Mouse (Mus musculus): ENCODE data around the gene Arap2. TPM values are rescaled to one million over a fixed set of nuclear protein-coding genes. Genes with fewer than 3 reads are reported as not detected.

The Arap2 gene
- 1.8 and 2.1 TPM in 2 replicates for polyA plus RNA-seq (2015; fragmentation: Nextera tagmentation; extraction: Ambion mirVana)

GRCm38 (mm10) chr5:62765784-62766701, at the start of gene Arap2:
Gene Arap2 (minus strand): TSS chr5:62766159.
- Histone ChIP-seq H3K36me3 (replicated peaks) (no peaks in the 10 kb centered on the region), H3K27me3 (peaks cover 18% of the 10 kb centered on the region), H3K4me2 (peak within 1 kb of the TSS; percentile 64), H3K9ac (peak within 1 kb of the TSS; percentile 27; the same call in 1 of the 2 replicates), H3K4me3 (replicated peaks) (peak within 1 kb of the TSS; percentile 55), H3K9me3 (replicated peaks) (no peaks in the 10 kb centered on the region), H3K27ac (replicated peaks) (no peak within 1 kb of the TSS), H3K4me1 (replicated peaks) (peaks cover 5% of the 10 kb centered on the region)
- WGBS (ENCODE audit: insufficient replicate concordance): under 1% methylated on average over 82 of the region's 106 CpGs
- ATAC-seq (ENCODE audit: insufficient read depth): peak; percentile 78

- no peaks in the 10 kb centered on the region for H3K9me3 ChIP-seq (replicated peaks)
- H3K27me3 ChIP-seq: no peaks in the 10 kb centered on the region
- 36% methylated on average over 1 of the region's 1 CpGs for WGBS (ENCODE audit: insufficient replicate concordance)
- no peaks in the 10 kb centered on the region for H3K4me1 ChIP-seq (replicated peaks)
- no peaks in the 10 kb centered on the region for H3K36me3 ChIP-seq (replicated peaks)
- H3K4me3 ChIP-seq (replicated peaks): no peak overlapping the region
- no peak overlapping the region for H3K27ac ChIP-seq (replicated peaks)
- H3K9ac ChIP-seq: no peak overlapping the region
- no peak overlapping the region for H3K4me2 ChIP-seq
- no peak for ATAC-seq (ENCODE audit: insufficient read depth)
These were observed 49.8 kb upstream of the Arap2 start for GRCm38 (mm10) chr5:62815741-62816140.

- 44% methylated on average over 1 of the region's 1 CpGs for WGBS (ENCODE audit: insufficient replicate concordance)
- Histone ChIP-seq H3K4me3 (replicated peaks) (no peak overlapping the region), H3K27ac (replicated peaks) (no peak overlapping the region), H3K4me1 (replicated peaks) (no peaks in the 10 kb centered on the region), H3K4me2 (no peak overlapping the region), H3K9ac (no peak overlapping the region), H3K9me3 (replicated peaks) (no peaks in the 10 kb centered on the region), H3K27me3 (no peaks in the 10 kb centered on the region), H3K36me3 (replicated peaks) (no peaks in the 10 kb centered on the region)
- no peak for ATAC-seq (ENCODE audit: insufficient read depth)
These were observed 48.1 kb upstream of the Arap2 start for GRCm38 (mm10) chr5:62814072-62814414.

GRCm38 (mm10) chr5:62813402-62814071, 47.6 kb upstream of the Arap2 start, which contains the start of gene Dthd1:
Gene Dthd1 (plus strand): TSS chr5:62813823.
- Histone ChIP-seq H3K36me3 (replicated peaks) (no peaks in the 10 kb centered on the region), H3K27me3 (no peaks in the 10 kb centered on the region), H3K27ac (replicated peaks) (no peak within 1 kb of the TSS), H3K9me3 (replicated peaks) (no peaks in the 10 kb centered on the region), H3K9ac (no peak within 1 kb of the TSS), H3K4me2 (no peak within 1 kb of the TSS), H3K4me3 (replicated peaks) (no peak within 1 kb of the TSS), H3K4me1 (replicated peaks) (no peaks in the 10 kb centered on the region)
- ATAC-seq (ENCODE audit: insufficient read depth): no peak
- 52% methylated on average over 6 of the region's 6 CpGs for WGBS (ENCODE audit: insufficient replicate concordance)

- no peaks in the 10 kb centered on the region for H3K9me3 ChIP-seq (replicated peaks)
- H3K27me3 ChIP-seq: no peaks in the 10 kb centered on the region
- no peak overlapping the region for H3K4me2 ChIP-seq
- no peak overlapping the region for H3K4me3 ChIP-seq (replicated peaks)
- H3K27ac ChIP-seq (replicated peaks): no peak overlapping the region
- WGBS (ENCODE audit: insufficient replicate concordance): 37% methylated on average over 1 of the region's 1 CpGs
- H3K36me3 ChIP-seq (replicated peaks): no peaks in the 10 kb centered on the region
- no peaks in the 10 kb centered on the region for H3K4me1 ChIP-seq (replicated peaks)
- no peak for ATAC-seq (ENCODE audit: insufficient read depth)
- no peak overlapping the region for H3K9ac ChIP-seq
These were observed 26.8 kb upstream of the Arap2 start for GRCm38 (mm10) chr5:62792776-62793175.

GRCm38 (mm10) chr5:62790921-62791564, 25.1 kb upstream of the Arap2 start:
- Histone ChIP-seq H3K27ac (replicated peaks) (no peak overlapping the region), H3K9me3 (replicated peaks) (no peaks in the 10 kb centered on the region), H3K36me3 (replicated peaks) (no peaks in the 10 kb centered on the region), H3K4me2 (no peak overlapping the region), H3K4me3 (replicated peaks) (no peak overlapping the region), H3K27me3 (no peaks in the 10 kb centered on the region), H3K9ac (no peak overlapping the region), H3K4me1 (replicated peaks) (no peaks in the 10 kb centered on the region)
- no peak for ATAC-seq (ENCODE audit: insufficient read depth)
- WGBS (ENCODE audit: insufficient replicate concordance): 66% methylated on average over 5 of the region's 5 CpGs

GRCm38 (mm10) chr5:62786809-62787208, 20.9 kb upstream of the Arap2 start:
- H3K4me2 ChIP-seq: no peak overlapping the region
- H3K36me3 ChIP-seq (replicated peaks): no peaks in the 10 kb centered on the region
- H3K9me3 ChIP-seq (replicated peaks): no peaks in the 10 kb centered on the region
- WGBS (ENCODE audit: insufficient replicate concordance): 61% methylated on average over 3 of the region's 3 CpGs
- ATAC-seq (ENCODE audit: insufficient read depth): no peak
- H3K4me1 ChIP-seq (replicated peaks): no peaks in the 10 kb centered on the region
- H3K27me3 ChIP-seq: no peaks in the 10 kb centered on the region
- no peak overlapping the region for H3K9ac ChIP-seq
- H3K4me3 ChIP-seq (replicated peaks): no peak overlapping the region
- H3K27ac ChIP-seq (replicated peaks): no peak overlapping the region

GRCm38 (mm10) chr5:62778682-62779081, 12.7 kb upstream of the Arap2 start:
- Histone ChIP-seq H3K4me3 (replicated peaks) (no peak overlapping the region), H3K36me3 (replicated peaks) (no peaks in the 10 kb centered on the region), H3K9ac (no peak overlapping the region), H3K4me1 (replicated peaks) (no peaks in the 10 kb centered on the region), H3K4me2 (no peak overlapping the region), H3K27me3 (no peaks in the 10 kb centered on the region), H3K27ac (replicated peaks) (no peak overlapping the region), H3K9me3 (replicated peaks) (no peaks in the 10 kb centered on the region)
- ATAC-seq (ENCODE audit: insufficient read depth): no peak
- WGBS (ENCODE audit: insufficient replicate concordance): 64% methylated on average over 5 of the region's 5 CpGs

- no peaks in the 10 kb centered on the region for H3K36me3 ChIP-seq (replicated peaks)
- no peak overlapping the region for H3K9ac ChIP-seq
- no peaks in the 10 kb centered on the region for H3K4me1 ChIP-seq (replicated peaks)
- no peak overlapping the region for H3K27ac ChIP-seq (replicated peaks)
- H3K9me3 ChIP-seq (replicated peaks): no peaks in the 10 kb centered on the region
- ATAC-seq (ENCODE audit: insufficient read depth): no peak
- no peak overlapping the region for H3K4me2 ChIP-seq
- no peak overlapping the region for H3K4me3 ChIP-seq (replicated peaks)
- WGBS (ENCODE audit: insufficient replicate concordance): 74% methylated on average over 8 of the region's 8 CpGs
- no peaks in the 10 kb centered on the region for H3K27me3 ChIP-seq
These were observed 11.8 kb upstream of the Arap2 start for GRCm38 (mm10) chr5:62777804-62778203.

- Histone ChIP-seq H3K4me2 (no peak overlapping the region), H3K4me1 (replicated peaks) (no peaks in the 10 kb centered on the region), H3K27ac (replicated peaks) (no peak overlapping the region), H3K36me3 (replicated peaks) (no peaks in the 10 kb centered on the region), H3K9ac (no peak overlapping the region), H3K27me3 (0 out of 2 replicates have a peak, but pooled peaks cover 1% of the 10 kb centered on the region), H3K4me3 (replicated peaks) (no peak overlapping the region), H3K9me3 (replicated peaks) (no peaks in the 10 kb centered on the region)
- no peak for ATAC-seq (ENCODE audit: insufficient read depth)
- WGBS (ENCODE audit: insufficient replicate concordance): 45% methylated on average over 11 of the region's 11 CpGs
These were observed 6.0 kb upstream of the Arap2 start for GRCm38 (mm10) chr5:62771775-62772599.

Data from liver, embryonic 15.5 days (tissue).